Mouse (Mus musculus): ENCODE measurements around the gene Syn3. TPM values are rescaled to one million over a fixed set of nuclear protein-coding genes. Genes with fewer than 3 reads are reported as not detected.
A peak's percentile ranks its signal among the peaks of the same experiment; 100 is the strongest.

Syn3 gene
- polyA plus RNA-seq, 1 experiment from 2014 or later = 2.1 TPM

- ATAC-seq = no peak
- no peak for TF ChIP-seq CTCF (IDR thresholded peaks at IDR 0.05)
- H3K27me3 ChIP-seq = no peaks in the 10 kb centered on the region
- in situ Hi-C loops (cut with MboI; ENCODE audit: low pct_unique_long_range_greater_than_20kb) = no loop called here
- no peak for DNase-seq (ENCODE audit: low read depth, low spot score)
- ChIA-PET POLR2A (interaction anchor here (0.9 to 1.0 kb wide), 2 partner anchors 19 to 20 kb away, joined by 3 read pairs; no protein-coding TSS in a partner anchor), CTCF (interaction anchor here (0.9 to 1.4 kb wide), 3 partner anchors 8 to 23 kb away, joined by 3 to 4 read pairs (median 3); no protein-coding TSS in a partner anchor)
These were observed 177.5 kb downstream of the Syn3 start for GRCm38 (mm10) chr10:86321194-86321593.

- in situ Hi-C loops (cut with MboI; ENCODE audit: low pct_unique_long_range_greater_than_20kb) = no loop called here
- no peak for ATAC-seq
- no peak for TF ChIP-seq CTCF (IDR thresholded peaks at IDR 0.05)
- POLR2A ChIA-PET = no interaction called here
- H3K27me3 ChIP-seq = no peaks in the 10 kb centered on the region
- CTCF ChIA-PET = interaction anchor here (2.0 kb wide), 1 partner anchor 8 kb away, joined by 8 read pairs; no protein-coding TSS in a partner anchor
- DNase-seq (ENCODE audit: low read depth, low spot score) = no peak
These were observed 178.5 kb downstream of the Syn3 start for GRCm38 (mm10) chr10:86320204-86320603.

- H3K27me3 ChIP-seq = no peaks in the 10 kb centered on the region
- in situ Hi-C loops (cut with MboI; ENCODE audit: low pct_unique_long_range_greater_than_20kb) = no loop called here
- ATAC-seq = no peak
- no peak for DNase-seq (ENCODE audit: low read depth, low spot score)
- no peak for TF ChIP-seq CTCF (IDR thresholded peaks at IDR 0.05)
- POLR2A ChIA-PET = interaction anchor here (0.7 kb wide), 1 partner anchor 34 kb away, joined by 3 read pairs; no protein-coding TSS in a partner anchor
- CTCF ChIA-PET = interaction anchor here (1.8 to 2.0 kb wide), 2 partner anchors 9 to 17 kb away, joined by 4 to 8 read pairs; no protein-coding TSS in a partner anchor
These were observed 179.2 kb downstream of the Syn3 start for GRCm38 (mm10) chr10:86319526-86319925.

DNA sequence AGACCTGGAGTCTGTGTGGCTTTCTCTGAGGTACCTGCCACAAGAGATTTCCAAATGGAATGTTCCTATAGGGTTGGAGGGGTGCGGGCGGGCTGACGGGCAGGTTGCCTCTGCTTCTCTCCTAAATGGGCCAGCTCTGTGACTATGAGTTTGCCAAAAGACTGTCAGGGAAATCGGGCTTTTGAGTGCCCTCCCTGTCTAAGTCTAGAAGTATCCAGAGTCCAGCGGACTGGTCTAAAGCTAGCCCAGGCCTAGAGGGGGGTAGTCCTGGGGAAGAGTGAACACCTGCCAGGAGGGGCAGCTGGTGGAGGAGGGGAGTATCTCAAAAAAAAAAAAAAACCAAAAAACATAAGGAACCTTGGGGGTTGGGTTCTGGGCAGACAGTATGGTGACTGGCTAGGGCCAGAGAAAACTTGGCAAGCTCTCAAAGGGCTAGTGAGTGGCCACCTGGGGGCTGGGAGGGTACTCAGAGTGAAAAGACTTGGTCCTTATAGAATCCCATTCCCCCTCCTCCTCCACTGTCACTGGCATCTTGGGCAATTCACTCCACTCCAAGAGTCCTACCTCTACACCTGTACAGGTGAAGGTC is 180.1 kb downstream of the Syn3 start:
- ChIA-PET CTCF (interaction anchor here (1.8 to 2.0 kb wide), 2 partner anchors 10 to 18 kb away, joined by 4 to 8 read pairs; no protein-coding TSS in a partner anchor), POLR2A (interaction anchor here (1.1 kb wide), 1 partner anchor 18 kb away, joined by 3 read pairs; the partner anchor contains the start of gene Timp3)
- in situ Hi-C loops (cut with MboI; ENCODE audit: low pct_unique_long_range_greater_than_20kb) = no loop called here

DNA sequence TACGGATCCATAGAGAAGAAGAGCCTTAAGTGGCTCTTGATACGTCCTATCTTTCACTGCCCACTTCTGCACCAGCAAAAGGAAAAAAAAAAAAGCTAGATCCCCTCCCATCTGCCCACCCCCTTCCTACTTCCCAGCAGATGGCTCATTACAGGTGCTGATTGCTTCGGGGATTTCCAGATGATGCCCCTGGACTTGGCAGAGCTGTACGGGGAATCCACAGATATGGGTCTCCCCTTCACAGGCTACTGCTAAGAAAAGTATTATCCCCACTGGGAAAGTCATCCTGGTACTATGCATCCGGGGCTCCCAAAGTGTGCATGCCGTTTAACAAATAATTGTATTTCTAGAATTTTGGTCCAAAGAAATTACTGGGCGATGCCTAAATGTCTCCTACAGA is 181.1 kb downstream of the Syn3 start:
- H3K27me3 ChIP-seq = no peaks in the 10 kb centered on the region
- no peak for DNase-seq (ENCODE audit: low read depth, low spot score)
- ChIA-PET POLR2A (interaction anchor here (0.6 kb wide), 2 partner anchors 9 to 241 kb away, joined by 3 read pairs; no protein-coding TSS in a partner anchor), CTCF (no interaction called here)
- in situ Hi-C loops (cut with MboI; ENCODE audit: low pct_unique_long_range_greater_than_20kb) = no loop called here
- TF ChIP-seq CTCF (IDR thresholded peaks at IDR 0.05) = no peak
- no peak for ATAC-seq

More for the DNA sequence above, 180.1 kb downstream of the Syn3 start:
- H3K27me3 ChIP-seq = no peaks in the 10 kb centered on the region
- DNase-seq (ENCODE audit: low read depth, low spot score) (no peak), ATAC-seq (no peak)
- TF ChIP-seq CTCF (IDR thresholded peaks at IDR 0.05) = no peak

GRCm38 (mm10) chr10:86315513-86315912 is 183.2 kb downstream of the Syn3 start:
- TF ChIP-seq CTCF (IDR thresholded peaks at IDR 0.05) = no peak
- ChIA-PET POLR2A (interaction anchor here (0.9 to 2.7 kb wide), 2 partner anchors 11 to 23 kb away, joined by 3 to 10 read pairs; no protein-coding TSS in a partner anchor), CTCF (interaction anchor here (1.0 to 2.4 kb wide), 5 partner anchors 10 to 294 kb away, joined by 3 to 7 read pairs (median 4); partner anchors contain the start of gene Fbxo7)
- ATAC-seq = no peak
- no peaks in the 10 kb centered on the region for H3K27me3 ChIP-seq
- in situ Hi-C loops (cut with MboI; ENCODE audit: low pct_unique_long_range_greater_than_20kb) = no loop called here
- DNase-seq (ENCODE audit: low read depth, low spot score) = no peak

DNA sequence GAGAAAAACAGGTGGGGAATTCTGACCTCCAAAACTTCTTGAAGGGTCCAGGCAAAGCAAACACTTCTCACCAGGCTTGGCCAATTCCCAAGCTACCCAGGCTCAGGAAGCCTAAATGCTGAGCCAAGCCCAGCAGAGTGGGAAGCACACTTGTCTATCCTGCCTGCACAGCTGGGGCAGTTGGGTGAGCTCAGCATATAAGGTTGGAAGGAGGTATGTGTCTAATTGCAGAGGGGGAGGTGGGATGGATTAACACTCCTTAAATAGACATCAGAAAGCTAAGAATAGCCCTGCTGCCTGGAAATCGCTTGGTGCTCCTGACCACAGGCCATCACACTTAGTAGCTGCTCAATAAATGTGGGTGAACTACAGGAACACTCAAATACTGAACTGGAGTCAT is 185.2 kb downstream of the Syn3 start:
- in situ Hi-C loops (cut with MboI; ENCODE audit: low pct_unique_long_range_greater_than_20kb) = no loop called here
- ChIA-PET POLR2A (interaction anchor here (1.0 to 1.8 kb wide), 3 partner anchors 26 to 36 kb away, joined by 3 to 5 read pairs (median 4); no protein-coding TSS in a partner anchor), CTCF (interaction anchor here (0.9 to 3.2 kb wide), 5 partner anchors 8 to 292 kb away, joined by 3 to 9 read pairs (median 5); partner anchors contain the start of gene Fbxo7)
- H3K27me3 ChIP-seq = no peaks in the 10 kb centered on the region
- DNase-seq (ENCODE audit: low read depth, low spot score) = no peak
- ATAC-seq = peak; percentile 18
- TF ChIP-seq CTCF (IDR thresholded peaks at IDR 0.05) = no peak

GRCm38 (mm10) chr10:86312976-86313375 is 185.7 kb downstream of the Syn3 start:
- ATAC-seq = no peak
- DNase-seq (ENCODE audit: low read depth, low spot score) = no peak
- in situ Hi-C loops (cut with MboI; ENCODE audit: low pct_unique_long_range_greater_than_20kb) = no loop called here
- POLR2A ChIA-PET = interaction anchor here (0.7 to 1.8 kb wide), 7 partner anchors 12 to 36 kb away, joined by 3 to 5 read pairs (median 3); no protein-coding TSS in a partner anchor
- H3K27me3 ChIP-seq = no peaks in the 10 kb centered on the region
- TF ChIP-seq CTCF (IDR thresholded peaks at IDR 0.05) = no peak
- CTCF ChIA-PET = interaction anchor here (0.9 to 3.2 kb wide), 4 partner anchors 9 to 15 kb away, joined by 3 to 9 read pairs (median 6); no protein-coding TSS in a partner anchor

DNA sequence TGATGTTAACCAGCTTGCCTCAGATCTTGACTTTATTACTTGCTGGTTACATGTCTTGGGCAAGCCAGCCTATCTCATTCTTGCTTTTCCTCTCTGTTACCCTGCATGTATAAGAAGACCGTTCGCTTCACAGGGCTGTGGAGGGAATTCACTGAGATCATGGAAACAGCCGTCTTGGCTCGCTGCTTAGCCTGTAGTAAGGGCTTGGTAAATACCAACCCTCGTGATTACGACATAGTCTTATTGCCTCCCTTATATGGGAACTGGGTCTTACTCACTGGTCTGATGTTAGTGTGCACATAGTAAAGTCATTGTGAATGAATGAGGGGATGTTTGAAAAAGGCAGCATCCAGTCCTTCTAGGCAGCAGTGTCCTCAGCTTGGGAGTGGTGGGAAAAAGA is 188.2 kb downstream of the Syn3 start:
- ATAC-seq (peak; percentile 62), DNase-seq (ENCODE audit: low read depth, low spot score) (peak; percentile 86)
- in situ Hi-C loops (cut with MboI; ENCODE audit: low pct_unique_long_range_greater_than_20kb) = no loop called here
- TF ChIP-seq CTCF (IDR thresholded peaks at IDR 0.05) = no peak
- ChIA-PET CTCF (interaction anchor here (1.1 kb wide), 1 partner anchor 188 kb away, joined by 4 read pairs; the partner anchor contains the start of gene Syn3), POLR2A (interaction anchor here (1.5 to 2.1 kb wide), 3 partner anchors 10 to 210 kb away, joined by 3 to 12 read pairs (median 3); partner anchors contain the start of gene Timp3)
- H3K27me3 ChIP-seq = no peaks in the 10 kb centered on the region

GRCm38 (mm10) chr10:86307235-86307634 is 191.5 kb downstream of the Syn3 start:
- in situ Hi-C loops (cut with MboI; ENCODE audit: low pct_unique_long_range_greater_than_20kb) = loop anchor here (5.0 to 10.0 kb wide), 2 partner anchors 145 to 342 kb away; no protein-coding TSS in a partner anchor
- no peak for TF ChIP-seq CTCF (IDR thresholded peaks at IDR 0.05)
- ATAC-seq (no peak), DNase-seq (ENCODE audit: low read depth, low spot score) (no peak)
- CTCF ChIA-PET = interaction anchor here (0.7 kb wide), 1 partner anchor 17 kb away, joined by 3 read pairs; no protein-coding TSS in a partner anchor
- no peaks in the 10 kb centered on the region for H3K27me3 ChIP-seq
- POLR2A ChIA-PET = no interaction called here
